Mouse (Mus musculus): ENCODE data around the gene Mrtfb. TPM values are rescaled to one million over a fixed set of nuclear protein-coding genes. Genes with fewer than 3 reads are reported as not detected.

The Mrtfb gene
- polyA plus RNA-seq, 1 experiment from 2014 or later = 22.6 TPM

DNA sequence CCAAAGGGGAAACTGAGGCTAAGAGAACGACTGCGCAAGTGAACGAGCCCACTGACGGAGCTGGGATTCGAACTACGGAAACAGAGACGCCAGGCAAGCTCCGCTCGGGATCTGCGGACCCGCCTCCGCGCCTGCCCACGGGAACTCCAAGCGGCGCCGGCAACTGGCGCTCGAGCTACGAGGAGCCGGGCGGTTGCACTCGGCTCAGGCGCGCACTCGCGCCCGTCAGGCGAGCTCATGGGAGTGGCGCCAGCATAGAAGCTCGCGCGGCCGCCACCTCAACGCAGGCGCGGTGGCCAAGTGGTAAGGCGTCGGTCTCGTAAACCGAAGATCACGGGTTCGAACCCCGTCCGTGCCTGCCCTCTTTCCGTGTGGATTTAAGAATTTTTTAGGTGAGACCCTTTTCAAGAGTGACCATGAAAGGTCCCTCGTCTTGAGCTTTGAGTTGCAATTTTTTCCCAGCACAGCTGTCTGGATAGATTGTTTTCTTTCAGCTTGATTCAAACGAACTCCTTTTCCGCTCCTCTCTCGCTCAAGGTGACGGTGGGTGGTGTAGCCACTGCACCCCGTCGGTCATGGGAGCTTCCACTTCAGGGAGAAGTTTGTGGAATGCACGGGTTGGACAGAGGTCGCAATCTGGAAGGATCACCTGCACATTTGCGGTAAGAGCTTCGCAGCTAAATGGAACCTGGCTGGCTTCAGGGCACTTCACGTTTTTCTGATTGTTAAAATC, 180.9 kb downstream of the Mrtfb start:
- DNase-seq (ENCODE audit: low spot score) (peak; percentile 99), ATAC-seq (ENCODE audit: insufficient read depth, low FRiP score, low TSS enrichment) (peak; percentile 94)
- H3K27ac ChIP-seq (ENCODE audit: low read depth, low read length) = peak overlapping the region; percentile 6; the same call in 1 of the 2 replicates
- no peaks in the 10 kb centered on the region for H3K9me3 ChIP-seq (ENCODE audit: control insufficient read depth, low read length)
- no peaks in the 10 kb centered on the region for H3K4me1 ChIP-seq (ENCODE audit: control insufficient read depth, insufficient read depth, low read length)
- H3K4me2 ChIP-seq (ENCODE audit: low read depth) = peak overlapping the region; percentile 64
- peak overlapping the region; percentile 55 for H3K4me3 ChIP-seq (ENCODE audit: low read depth, low read length)
- H3K27me3 ChIP-seq (ENCODE audit: control insufficient read depth, insufficient read depth, low read length) = no peaks in the 10 kb centered on the region
- H3K36me3 ChIP-seq (ENCODE audit: control insufficient read depth, insufficient read depth, low read length) = no peaks in the 10 kb centered on the region
- peak overlapping the region; percentile 60 for H3K9ac ChIP-seq (ENCODE audit: low read length)
- WGBS = under 1% methylated on average over 58 of the region's 58 CpGs

DNA sequence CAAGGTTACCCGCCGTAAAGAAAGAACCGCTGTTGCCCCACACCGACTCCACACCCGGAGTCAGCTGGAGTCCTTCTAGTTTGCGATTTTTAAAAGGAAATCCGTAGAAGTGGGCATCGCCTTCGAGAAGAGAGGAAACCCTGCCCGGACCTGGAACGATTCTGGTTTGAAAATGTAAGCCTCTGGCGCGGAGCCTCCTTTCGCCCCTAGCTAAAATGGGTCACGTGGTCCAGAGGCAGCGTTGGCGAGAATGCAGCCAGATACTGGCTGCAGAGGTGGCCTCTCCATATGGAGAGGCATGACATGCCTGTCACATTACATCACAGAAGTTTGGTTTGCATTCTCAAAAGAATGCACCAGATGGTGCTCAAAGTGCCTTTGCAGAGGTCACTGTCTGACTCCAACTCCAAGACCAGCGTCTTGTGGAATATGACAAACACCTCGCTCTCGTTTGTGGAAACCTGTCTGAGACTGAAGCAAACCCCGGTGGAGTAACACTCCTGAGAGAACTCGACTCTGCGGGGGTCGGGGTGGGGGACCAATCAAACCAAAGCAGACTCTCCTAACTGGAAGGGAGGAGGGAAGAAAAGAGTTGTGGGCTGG, 181.6 kb downstream of the Mrtfb start:
- Histone ChIP-seq H3K27ac (ENCODE audit: low read depth, low read length) (peak overlapping the region; percentile 6; the same call in 1 of the 2 replicates), H3K9me3 (ENCODE audit: control insufficient read depth, low read length) (no peaks in the 10 kb centered on the region)
- WGBS = under 1% methylated on average over 24 of the region's 24 CpGs

DNA sequence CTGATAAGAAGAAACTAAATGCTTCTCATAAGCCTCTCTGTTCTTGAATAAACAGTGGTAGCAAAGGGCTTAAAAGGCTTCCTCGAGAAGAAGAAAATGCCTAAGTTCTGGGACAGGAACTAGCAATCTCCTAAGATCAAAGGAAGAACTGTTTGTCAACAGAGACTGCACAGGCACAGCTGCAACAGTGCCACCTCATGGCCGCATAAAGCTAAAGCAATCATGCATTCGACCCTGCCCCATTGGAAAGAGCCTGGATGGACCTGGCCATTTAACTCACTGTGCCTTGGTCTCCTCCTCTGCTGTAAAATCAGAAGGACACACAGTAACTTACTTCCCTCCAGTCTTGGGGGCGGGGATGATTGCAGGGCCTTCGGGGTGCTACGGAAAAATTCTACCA, 184.2 kb downstream of the Mrtfb start:
- H3K27ac ChIP-seq (ENCODE audit: low read depth, low read length) = no peak overlapping the region
- no peaks in the 10 kb centered on the region for H3K9me3 ChIP-seq (ENCODE audit: control insufficient read depth, low read length)
- DNase-seq (ENCODE audit: low spot score) (peak; percentile 41), ATAC-seq (ENCODE audit: insufficient read depth, low FRiP score, low TSS enrichment) (no peak)
- WGBS = 41% methylated on average over 6 of the region's 6 CpGs
- no peak overlapping the region for H3K9ac ChIP-seq (ENCODE audit: low read length)
- H3K27me3 ChIP-seq (ENCODE audit: control insufficient read depth, insufficient read depth, low read length) = no peaks in the 10 kb centered on the region
- no peak overlapping the region for H3K4me2 ChIP-seq (ENCODE audit: low read depth)
- H3K36me3 ChIP-seq (ENCODE audit: control insufficient read depth, insufficient read depth, low read length) = no peaks in the 10 kb centered on the region
- H3K4me3 ChIP-seq (ENCODE audit: low read depth, low read length) = no peak overlapping the region
- no peaks in the 10 kb centered on the region for H3K4me1 ChIP-seq (ENCODE audit: control insufficient read depth, insufficient read depth, low read length)

More for the DNA sequence above, 181.6 kb downstream of the Mrtfb start:
- no peaks in the 10 kb centered on the region for H3K27me3 ChIP-seq (ENCODE audit: control insufficient read depth, insufficient read depth, low read length)
- H3K4me1 ChIP-seq (ENCODE audit: control insufficient read depth, insufficient read depth, low read length) = no peaks in the 10 kb centered on the region
- no peaks in the 10 kb centered on the region for H3K36me3 ChIP-seq (ENCODE audit: control insufficient read depth, insufficient read depth, low read length)
- peak overlapping the region; percentile 55 for H3K4me3 ChIP-seq (ENCODE audit: low read depth, low read length)
- peak overlapping the region; percentile 64 for H3K4me2 ChIP-seq (ENCODE audit: low read depth)
- ATAC-seq (ENCODE audit: insufficient read depth, low FRiP score, low TSS enrichment) (peak; percentile 76), DNase-seq (ENCODE audit: low spot score) (peak; percentile 70)
- peak overlapping the region; percentile 60 for H3K9ac ChIP-seq (ENCODE audit: low read length)

DNA sequence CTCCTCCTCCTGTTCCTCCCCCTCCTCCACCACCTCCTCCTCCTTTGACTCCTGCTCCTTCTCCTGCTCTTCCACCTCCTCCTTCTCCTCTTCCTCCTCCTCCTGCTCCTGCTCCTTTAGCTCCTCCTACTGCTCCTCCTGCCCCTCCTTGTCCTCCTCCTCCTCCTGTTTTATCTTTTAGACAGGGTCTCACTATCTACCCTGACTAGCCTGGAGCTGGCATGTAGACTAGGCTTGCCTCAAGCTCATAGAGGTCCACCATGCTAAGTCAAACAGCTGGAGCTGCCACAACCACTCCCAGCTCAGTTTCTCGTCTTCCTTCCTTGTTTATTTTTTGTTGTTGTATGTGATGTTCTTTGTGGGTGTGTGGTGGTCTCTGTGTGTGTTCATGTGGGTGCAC, 187.5 kb downstream of the Mrtfb start:
- Histone ChIP-seq H3K9ac (ENCODE audit: low read length) (no peak overlapping the region), H3K4me1 (ENCODE audit: control insufficient read depth, insufficient read depth, low read length) (no peaks in the 10 kb centered on the region), H3K4me2 (ENCODE audit: low read depth) (no peak overlapping the region), H3K9me3 (ENCODE audit: control insufficient read depth, low read length) (no peaks in the 10 kb centered on the region), H3K27me3 (ENCODE audit: control insufficient read depth, insufficient read depth, low read length) (peaks cover 16% of the 10 kb centered on the region), H3K27ac (ENCODE audit: low read depth, low read length) (no peak overlapping the region), H3K36me3 (ENCODE audit: control insufficient read depth, insufficient read depth, low read length) (no peaks in the 10 kb centered on the region), H3K4me3 (ENCODE audit: low read depth, low read length) (no peak overlapping the region)
- 58% methylated on average over 1 of the region's 1 CpGs for WGBS
- no peak for ATAC-seq (ENCODE audit: insufficient read depth, low FRiP score, low TSS enrichment)
- no peak for DNase-seq (ENCODE audit: low spot score)

DNA sequence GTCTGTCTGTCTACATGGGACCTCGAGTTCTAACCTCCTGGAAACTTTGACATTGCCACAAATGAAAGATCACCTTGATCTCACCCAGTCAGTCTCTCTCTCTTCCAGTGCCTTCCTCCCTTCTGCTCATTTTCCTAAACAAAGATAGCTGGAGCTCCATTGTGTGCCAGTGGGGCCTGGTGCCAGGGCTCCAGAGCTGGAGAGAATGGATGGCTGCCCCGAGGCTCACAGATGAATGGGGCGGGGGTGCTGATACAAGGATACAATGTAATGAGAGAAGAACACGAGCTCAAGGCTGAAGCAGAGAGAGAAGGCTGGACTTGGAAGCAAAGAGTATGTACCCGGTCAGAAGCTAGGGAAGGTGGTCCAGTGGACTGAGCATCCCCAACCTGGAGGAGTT, 189.2 kb downstream of the Mrtfb start:
- DNase-seq (ENCODE audit: low spot score) = no peak
- 70% methylated on average over 5 of the region's 5 CpGs for WGBS
- ATAC-seq (ENCODE audit: insufficient read depth, low FRiP score, low TSS enrichment) = no peak
- H3K27ac ChIP-seq (ENCODE audit: low read depth, low read length) = no peak overlapping the region
- H3K4me1 ChIP-seq (ENCODE audit: control insufficient read depth, insufficient read depth, low read length) = no peaks in the 10 kb centered on the region
- no peak overlapping the region for H3K9ac ChIP-seq (ENCODE audit: low read length)
- H3K4me3 ChIP-seq (ENCODE audit: low read depth, low read length) = no peak overlapping the region
- no peak overlapping the region for H3K4me2 ChIP-seq (ENCODE audit: low read depth)
- no peaks in the 10 kb centered on the region for H3K9me3 ChIP-seq (ENCODE audit: control insufficient read depth, low read length)
- H3K27me3 ChIP-seq (ENCODE audit: control insufficient read depth, insufficient read depth, low read length) = peaks cover 28% of the 10 kb centered on the region
- no peaks in the 10 kb centered on the region for H3K36me3 ChIP-seq (ENCODE audit: control insufficient read depth, insufficient read depth, low read length)

DNA sequence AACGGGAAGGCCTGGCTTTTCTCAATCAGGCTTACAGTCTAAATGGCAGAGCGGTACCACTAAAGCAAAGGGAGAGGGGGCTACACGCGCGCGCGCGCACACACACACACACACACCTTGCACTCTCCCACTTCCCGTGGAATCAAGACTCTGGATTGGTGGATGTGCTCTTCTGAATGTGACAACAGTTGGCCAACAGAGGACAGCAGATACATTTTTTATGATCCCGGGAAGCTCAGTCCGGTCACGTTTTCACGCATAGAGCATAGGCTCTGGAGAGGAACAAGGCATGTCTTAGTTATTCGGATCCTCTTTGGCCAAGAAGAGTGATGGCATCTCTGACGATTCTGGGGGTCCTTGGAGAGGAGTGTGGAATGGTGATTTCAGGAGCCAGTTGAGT, 190.2 kb downstream of the Mrtfb start:
- no peaks in the 10 kb centered on the region for H3K36me3 ChIP-seq (ENCODE audit: control insufficient read depth, insufficient read depth, low read length)
- H3K9ac ChIP-seq (ENCODE audit: low read length) = no peak overlapping the region
- peaks cover 28% of the 10 kb centered on the region for H3K27me3 ChIP-seq (ENCODE audit: control insufficient read depth, insufficient read depth, low read length)
- H3K4me2 ChIP-seq (ENCODE audit: low read depth) = peak overlapping the region; percentile 99
- DNase-seq (ENCODE audit: low spot score) = peak; percentile 30
- no peaks in the 10 kb centered on the region for H3K4me1 ChIP-seq (ENCODE audit: control insufficient read depth, insufficient read depth, low read length)
- no peak overlapping the region for H3K4me3 ChIP-seq (ENCODE audit: low read depth, low read length)
- no peaks in the 10 kb centered on the region for H3K9me3 ChIP-seq (ENCODE audit: control insufficient read depth, low read length)
- WGBS = 18% methylated on average over 15 of the region's 15 CpGs
- no peak overlapping the region for H3K27ac ChIP-seq (ENCODE audit: low read depth, low read length)
- ATAC-seq (ENCODE audit: insufficient read depth, low FRiP score, low TSS enrichment) = no peak

DNA sequence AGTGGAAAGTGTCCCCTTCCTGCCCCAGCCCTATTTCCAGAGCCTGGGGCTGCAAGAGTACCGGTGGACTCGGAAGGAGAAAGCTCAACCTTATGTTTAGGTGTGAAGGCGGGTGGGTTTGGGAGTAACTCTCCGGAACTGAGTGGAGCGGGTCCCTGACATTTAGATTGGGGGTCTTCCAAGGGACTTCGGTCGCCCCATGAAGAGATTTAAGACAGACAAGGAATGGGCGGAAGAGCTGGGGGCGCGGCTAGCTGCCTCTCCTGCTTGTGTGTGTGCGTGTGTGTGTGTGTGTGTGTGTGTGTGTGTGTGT, 190.6 kb downstream of the Mrtfb start:
- Histone ChIP-seq H3K4me3 (ENCODE audit: low read depth, low read length) (peak overlapping the region; percentile 73), H3K27me3 (ENCODE audit: control insufficient read depth, insufficient read depth, low read length) (peaks cover 28% of the 10 kb centered on the region), H3K9ac (ENCODE audit: low read length) (0 out of 2 replicates have a peak overlapping the region, but pooled peaks have one; percentile 2), H3K27ac (ENCODE audit: low read depth, low read length) (no peak overlapping the region), H3K36me3 (ENCODE audit: control insufficient read depth, insufficient read depth, low read length) (no peaks in the 10 kb centered on the region), H3K4me2 (ENCODE audit: low read depth) (peak overlapping the region; percentile 99), H3K9me3 (ENCODE audit: control insufficient read depth, low read length) (no peaks in the 10 kb centered on the region), H3K4me1 (ENCODE audit: control insufficient read depth, insufficient read depth, low read length) (no peaks in the 10 kb centered on the region)
- WGBS = 0% methylated on average over 11 of the region's 11 CpGs
- ATAC-seq (ENCODE audit: insufficient read depth, low FRiP score, low TSS enrichment) (no peak), DNase-seq (ENCODE audit: low spot score) (no peak)

DNA sequence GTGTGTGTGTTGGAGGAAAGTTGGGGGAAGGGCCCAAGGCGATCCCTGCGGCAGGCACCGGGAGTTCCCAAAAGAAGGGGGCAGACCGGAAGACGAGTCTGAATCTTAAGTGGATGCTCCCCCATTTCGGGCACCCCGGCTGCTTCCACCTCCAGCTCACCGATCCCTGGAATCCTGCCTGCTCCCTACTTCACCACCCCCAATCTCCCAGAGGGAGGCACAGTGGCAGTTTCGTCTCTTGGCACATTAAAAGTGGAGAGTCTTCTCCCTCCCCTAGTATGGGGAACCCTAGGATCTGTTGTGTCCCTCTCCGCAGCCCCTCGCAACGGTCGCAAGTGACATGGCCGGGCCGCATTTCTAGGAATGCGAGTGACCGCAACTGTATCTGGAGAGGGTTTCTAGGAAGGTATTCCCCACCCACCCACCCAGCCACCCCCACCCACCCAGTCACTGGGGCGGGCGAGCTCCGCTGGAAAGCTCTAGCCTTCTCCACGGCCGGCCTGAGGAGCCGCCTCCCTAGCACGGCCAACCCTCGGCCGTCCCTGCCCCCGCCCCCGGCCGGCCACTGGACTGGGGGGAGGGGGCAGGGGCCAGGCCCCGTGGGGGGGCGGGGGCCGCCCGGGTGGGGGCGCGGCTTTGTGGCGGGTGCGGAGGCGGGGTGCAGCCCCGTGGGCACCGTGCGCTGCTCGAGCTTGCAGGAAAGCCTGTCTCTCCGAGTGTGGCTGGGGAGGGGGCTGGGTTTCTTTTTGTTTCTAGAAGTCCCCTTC, 191.2 kb downstream of the Mrtfb start:
- Histone ChIP-seq H3K9ac (ENCODE audit: low read length) (peak overlapping the region; percentile 70), H3K4me2 (ENCODE audit: low read depth) (peak overlapping the region; percentile 99), H3K27ac (ENCODE audit: low read depth, low read length) (no peak overlapping the region), H3K4me1 (ENCODE audit: control insufficient read depth, insufficient read depth, low read length) (no peaks in the 10 kb centered on the region), H3K36me3 (ENCODE audit: control insufficient read depth, insufficient read depth, low read length) (no peaks in the 10 kb centered on the region), H3K9me3 (ENCODE audit: control insufficient read depth, low read length) (no peaks in the 10 kb centered on the region), H3K4me3 (ENCODE audit: low read depth, low read length) (peak overlapping the region; percentile 73), H3K27me3 (ENCODE audit: control insufficient read depth, insufficient read depth, low read length) (peaks cover 28% of the 10 kb centered on the region)
- DNase-seq (ENCODE audit: low spot score) (peak; percentile 40), ATAC-seq (ENCODE audit: insufficient read depth, low FRiP score, low TSS enrichment) (peak; percentile 69)
- under 1% methylated on average over 29 of the region's 43 CpGs for WGBS

Measured in neural tube, embryonic 11.5 days (tissue).